Mouse (Mus musculus): ENCODE measurements around the gene Tgtp1. TPM values are rescaled to one million over a fixed set of nuclear protein-coding genes. Genes with fewer than 3 reads are reported as not detected.
"Not testable (repeated sequence)": the region's sequence is repeated elsewhere in the genome, so short reads cannot be mapped to it uniquely, and the experiment has no call there.

The Tgtp1 gene
- polyA plus RNA-seq, 1 experiment, result 0.58 TPM

- H3K36me3 ChIP-seq (ENCODE audit: control insufficient read depth, insufficient read depth, low read length); H3K27me3 ChIP-seq (ENCODE audit: control insufficient read depth, insufficient read depth, low read length); H3K27ac ChIP-seq (ENCODE audit: control insufficient read depth, insufficient read depth, low read depth, low read length); H3K4me3 ChIP-seq (ENCODE audit: control insufficient read depth, low read depth, low read length); H3K4me1 ChIP-seq (ENCODE audit: control insufficient read depth, insufficient read depth, low read length): not testable (repeated sequence)
Observed at GRCm38 (mm10) chr11:48978240-48978939, 15.6 kb downstream of the Tgtp1 start, which contains the start of gene Olfr56. Gene Olfr56, plus strand, starts transcription at chr11:48978889.

GRCm38 (mm10) chr11:48974686-48975085 is 19.3 kb downstream of the Tgtp1 start:
- not testable (repeated sequence) for H3K36me3 ChIP-seq (ENCODE audit: control insufficient read depth, insufficient read depth, low read length); H3K4me3 ChIP-seq (ENCODE audit: control insufficient read depth, low read depth, low read length); H3K27ac ChIP-seq (ENCODE audit: control insufficient read depth, insufficient read depth, low read depth, low read length); H3K4me1 ChIP-seq (ENCODE audit: control insufficient read depth, insufficient read depth, low read length); H3K27me3 ChIP-seq (ENCODE audit: control insufficient read depth, insufficient read depth, low read length)

DNA sequence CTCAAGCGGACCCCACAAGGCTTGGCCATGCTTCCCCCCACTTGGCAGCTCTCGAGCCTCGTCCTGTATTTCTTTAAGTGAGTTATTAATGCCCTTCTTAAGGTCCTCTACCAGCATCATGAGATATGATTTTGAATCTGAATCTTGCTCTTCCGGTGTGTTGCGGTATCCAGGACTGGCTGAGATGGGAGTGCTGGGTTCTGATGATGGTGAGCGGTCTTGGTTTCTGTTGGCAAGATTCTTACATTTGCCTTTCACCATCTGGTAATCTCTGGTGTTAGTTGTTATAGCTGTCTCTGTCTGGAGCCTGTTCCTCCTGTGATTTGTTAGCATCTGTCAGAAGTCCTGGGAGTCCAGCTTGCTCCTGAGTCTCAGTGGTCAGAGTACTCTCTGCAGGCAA is 47.9 kb downstream of the Tgtp1 start, which contains the start of gene Psme2b:
Gene Psme2b, minus strand, starts transcription at position 101 of the 400 bp plus-strand sequence.
- not testable (repeated sequence) for H3K4me3 ChIP-seq (ENCODE audit: control insufficient read depth, low read depth, low read length); H3K27me3 ChIP-seq (ENCODE audit: control insufficient read depth, insufficient read depth, low read length); H3K27ac ChIP-seq (ENCODE audit: control insufficient read depth, insufficient read depth, low read depth, low read length); H3K36me3 ChIP-seq (ENCODE audit: control insufficient read depth, insufficient read depth, low read length); H3K4me1 ChIP-seq (ENCODE audit: control insufficient read depth, insufficient read depth, low read length)

- H3K4me3 ChIP-seq (ENCODE audit: control insufficient read depth, low read depth, low read length); H3K4me1 ChIP-seq (ENCODE audit: control insufficient read depth, insufficient read depth, low read length); H3K27ac ChIP-seq (ENCODE audit: control insufficient read depth, insufficient read depth, low read depth, low read length); H3K27me3 ChIP-seq (ENCODE audit: control insufficient read depth, insufficient read depth, low read length); H3K36me3 ChIP-seq (ENCODE audit: control insufficient read depth, insufficient read depth, low read length): not testable (repeated sequence)
Observed at GRCm38 (mm10) chr11:48939286-48939685, 54.7 kb downstream of the Tgtp1 start.

Other genes with a start within 250 kb of the Tgtp1 start
- 208 and 217 TPM in 2 replicates for gene Rack1, start 193.8 kb downstream of the Tgtp1 start, polyA plus RNA-seq (2012; rRNA removed)
- 85.7 and 95.5 TPM in 2 replicates for gene Trim41, start 176.8 kb downstream of the Tgtp1 start, polyA plus RNA-seq (2012; rRNA removed)
- 16.3 and 18.3 TPM in 2 replicates for gene Trim7, start 168.0 kb downstream of the Tgtp1 start, polyA plus RNA-seq (2012; rRNA removed)
- 4.8 and 7.2 TPM in 2 replicates for gene Gm12184, start 167.5 kb downstream of the Tgtp1 start, polyA plus RNA-seq (2012; rRNA removed)
- gene Irgm1, start 122.5 kb downstream of the Tgtp1 start, polyA plus RNA-seq (2012; rRNA removed), result 0.75 and 0.78 TPM in 2 replicates
- 0.02 and 0.05 TPM in 2 replicates for gene Gm5431, start 92.0 kb downstream of the Tgtp1 start, polyA plus RNA-seq (2012; rRNA removed)
- 0.53 and 0.67 TPM in 2 replicates for gene Psme2b, start 48.0 kb downstream of the Tgtp1 start, polyA plus RNA-seq (2012; rRNA removed)
- gene Olfr56, start 15.3 kb downstream of the Tgtp1 start, polyA plus RNA-seq (2012; rRNA removed), result not detected in 2 replicates
- 0.12 TPM in 1 of 2 replicates, not detected in the other for gene 9930111J21Rik1, start 14.8 kb downstream of the Tgtp1 start, polyA plus RNA-seq (2012; rRNA removed)
- gene Gm12185, start 1.9 kb downstream of the Tgtp1 start, polyA plus RNA-seq (2012; rRNA removed), result not detected in 2 replicates
- gene 9930111J21Rik2, start 57.1 kb upstream of the Tgtp1 start, polyA plus RNA-seq (2012; rRNA removed), result 0.35 TPM in 2 replicates
- gene Tgtp2, start 70.0 kb upstream of the Tgtp1 start, polyA plus RNA-seq (2012; rRNA removed), result 0.08 and 0.63 TPM in 2 replicates
- 0.37 and 0.42 TPM in 2 replicates for gene Ifi47, start 82.4 kb upstream of the Tgtp1 start, polyA plus RNA-seq (2012; rRNA removed)
- not detected in 2 replicates for gene Olfr1396, start 120.7 kb upstream of the Tgtp1 start, polyA plus RNA-seq (2012; rRNA removed)
- not detected in 2 replicates for gene Olfr1395, start 148.1 kb upstream of the Tgtp1 start, polyA plus RNA-seq (2012; rRNA removed)
- not detected in 2 replicates for gene Olfr1394, start 160.2 kb upstream of the Tgtp1 start, polyA plus RNA-seq (2012; rRNA removed)
- gene Btnl9, start 193.0 kb upstream of the Tgtp1 start, polyA plus RNA-seq (2012; rRNA removed), result 0.04 TPM in 2 replicates
- 4.7 and 5.4 TPM in 2 replicates for gene Zfp62, start 209.1 kb upstream of the Tgtp1 start, polyA plus RNA-seq (2012; rRNA removed)

Measured in testis, adult 2 months (tissue).